Mouse (Mus musculus): ENCODE measurements around the gene Rad18. TPM values are rescaled to one million over a fixed set of nuclear protein-coding genes. Genes with fewer than 3 reads are reported as not detected.
A peak's percentile ranks its signal among the peaks of the same experiment; 100 is the strongest.
"Not testable (repeated sequence)": the region's sequence is repeated elsewhere in the genome, so short reads cannot be mapped to it uniquely, and the experiment has no call there.

Rad18 gene
- 1 to 10 TPM in 1 of 2 experiments, under 1 TPM in 1; 0.54 to 1.6 TPM for total RNA-seq (2021)
- long read RNA-seq, experiment 1 = 0 reads
- long read RNA-seq, experiment 2 = 0 reads

DNA sequence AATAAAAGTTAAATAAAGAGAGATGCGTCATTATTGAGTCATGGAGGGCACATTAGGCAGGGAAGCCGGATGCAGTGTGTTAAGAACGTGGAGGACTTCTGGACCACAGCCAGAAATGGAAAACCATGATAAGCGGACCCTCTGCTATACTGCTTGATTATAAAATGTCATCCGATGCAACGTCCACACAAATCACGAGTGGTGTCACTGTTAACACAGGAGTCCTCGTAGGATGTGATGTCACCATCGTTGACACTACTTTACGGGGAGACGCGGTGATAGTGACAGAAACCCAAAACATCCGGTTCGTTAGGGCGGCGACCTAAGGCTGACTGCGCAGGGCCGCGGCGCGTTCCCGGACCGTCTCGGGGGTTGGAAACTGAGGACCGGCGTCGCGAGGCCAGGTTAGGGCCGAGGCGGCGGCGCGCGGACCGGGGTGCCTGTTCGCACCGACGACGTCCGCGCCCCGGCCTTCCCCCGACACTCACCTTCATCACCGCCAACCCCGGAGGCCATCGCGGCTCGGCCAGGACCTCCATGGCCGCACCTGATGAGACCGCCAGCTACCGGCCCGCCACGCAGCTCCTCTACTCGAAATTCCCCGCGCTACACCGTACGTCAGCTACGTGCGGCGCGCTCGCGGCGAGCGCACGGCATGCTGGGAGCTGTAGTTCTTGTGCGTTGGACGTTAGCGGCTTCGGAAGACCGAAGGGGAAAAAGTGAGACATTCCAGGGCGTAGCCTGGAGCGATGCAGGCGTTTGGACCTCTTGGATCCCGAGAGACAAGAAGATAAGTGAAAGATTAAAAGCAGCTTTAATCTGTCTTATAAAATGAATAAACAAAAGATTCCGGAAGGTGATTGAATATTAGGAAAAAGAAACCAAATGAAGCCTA, at the start of gene Rad18:
Gene Rad18, minus strand, starts transcription at position 631 of the 895 bp plus-strand sequence.
- peak; percentile 78 for DNase-seq

- DNase-seq = no peak
Measured at GRCm38 (mm10) chr6:112742297-112742696, 45.8 kb upstream of the Rad18 start.

GRCm38 (mm10) chr6:112741766-112742165, 45.3 kb upstream of the Rad18 start:
- no peak for DNase-seq

GRCm38 (mm10) chr6:112739635-112740034, 43.1 kb upstream of the Rad18 start:
- DNase-seq = no peak

- DNase-seq = peak; percentile 38
Measured at GRCm38 (mm10) chr6:112738924-112739323, 42.4 kb upstream of the Rad18 start.

DNA sequence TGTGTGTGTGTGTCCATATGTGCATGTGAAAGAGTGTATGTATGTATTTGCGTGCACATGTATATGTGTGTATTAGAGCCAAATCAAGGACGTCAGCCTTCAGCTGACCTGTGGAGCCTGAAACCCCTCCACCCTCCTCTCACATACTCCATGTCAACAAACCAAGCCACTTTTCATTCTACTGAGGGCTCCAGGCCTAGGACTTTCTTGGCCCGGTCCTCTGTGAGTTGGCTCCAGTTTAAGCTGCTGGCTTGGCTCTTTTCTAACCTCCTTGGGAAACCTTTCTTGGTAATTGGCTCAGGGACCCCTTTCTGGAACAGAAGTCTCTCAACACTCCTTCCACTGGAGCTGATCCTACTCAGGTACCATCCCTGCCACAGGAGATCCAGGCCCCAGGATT, 40.0 kb upstream of the Rad18 start:
- DNase-seq = no peak

GRCm38 (mm10) chr6:112735054-112735453, 38.6 kb upstream of the Rad18 start:
- no peak for DNase-seq

- DNase-seq = no peak
Measured at GRCm38 (mm10) chr6:112733942-112734341, 37.5 kb upstream of the Rad18 start.

- no peak for DNase-seq
Measured at GRCm38 (mm10) chr6:112732434-112732833, 35.9 kb upstream of the Rad18 start.

DNA sequence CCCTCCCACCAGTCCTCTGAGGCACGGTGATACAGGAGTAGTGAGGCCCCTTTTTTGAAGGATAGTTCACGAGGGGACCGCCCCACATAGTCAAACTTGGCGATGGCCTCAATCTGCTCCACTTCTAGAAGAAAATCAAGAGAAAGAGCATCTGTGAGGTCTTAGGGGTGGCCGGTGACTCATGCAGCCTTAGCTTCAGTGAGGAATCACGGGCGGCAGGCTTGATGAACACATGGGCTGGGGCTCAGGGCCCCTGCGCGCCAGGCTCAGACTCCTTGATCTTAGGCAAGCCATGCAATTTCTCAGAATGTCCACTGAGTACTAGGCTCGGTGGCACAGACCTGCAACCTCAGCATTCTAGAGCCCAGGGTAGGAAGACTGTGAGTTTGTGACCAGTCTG, 34.9 kb upstream of the Rad18 start:
- DNase-seq = no peak

- peak; percentile 35 for DNase-seq
Measured at GRCm38 (mm10) chr6:112728760-112729422, 32.4 kb upstream of the Rad18 start.

GRCm38 (mm10) chr6:112725468-112725867, 29.0 kb upstream of the Rad18 start:
- no peak for DNase-seq

DNA sequence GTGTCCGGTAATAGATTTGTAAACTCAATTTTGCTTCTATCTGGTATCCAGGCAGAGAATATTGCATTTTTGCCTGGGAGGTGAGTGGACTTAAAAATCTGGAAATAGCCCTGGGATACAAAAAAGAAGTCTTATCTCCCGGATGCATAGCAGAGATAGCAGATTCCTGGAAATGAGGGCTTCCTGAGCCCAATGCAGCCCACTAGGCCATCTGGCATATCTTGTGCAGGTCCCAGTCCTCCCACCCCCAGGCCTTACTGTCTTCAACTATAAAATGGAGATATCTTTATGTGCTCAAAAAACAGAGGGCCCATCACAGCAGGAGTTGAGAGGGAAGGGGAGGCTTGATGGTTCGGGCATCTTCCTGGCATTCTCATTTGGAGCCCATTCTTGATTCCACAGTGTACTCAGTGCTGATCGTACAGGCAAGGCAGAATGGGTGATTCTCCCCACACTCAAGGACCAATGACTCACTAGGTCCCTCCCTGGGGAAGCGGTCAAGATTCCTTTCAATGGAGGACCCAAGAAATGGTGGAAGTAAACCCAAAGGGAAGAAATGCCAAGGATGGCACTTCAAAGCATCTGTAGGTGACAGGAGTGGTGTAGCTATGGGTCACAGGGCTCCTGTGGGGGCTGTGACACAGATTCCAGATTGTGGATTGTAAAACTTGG, 24.1 kb upstream of the Rad18 start:
- no peak for DNase-seq

DNA sequence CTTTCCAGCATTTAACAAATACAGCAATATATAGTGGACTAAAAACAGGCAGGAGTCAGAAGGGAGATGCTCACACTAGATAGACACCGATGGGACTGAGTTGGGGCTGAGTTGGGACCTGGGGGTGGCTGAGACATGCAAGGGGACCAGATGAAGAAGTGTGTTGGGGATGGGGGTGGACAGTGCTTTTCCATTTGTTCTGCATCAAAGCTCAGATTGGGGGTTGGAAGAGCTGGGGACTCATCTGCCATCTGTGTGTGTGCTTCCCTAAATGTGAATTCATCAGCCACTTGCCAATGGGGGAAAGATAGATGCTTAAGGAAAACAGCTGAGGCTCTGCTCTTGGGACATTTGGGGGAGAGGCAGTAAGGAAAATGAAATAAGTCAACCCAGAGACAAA, 23.5 kb upstream of the Rad18 start:
- DNase-seq = no peak

DNA sequence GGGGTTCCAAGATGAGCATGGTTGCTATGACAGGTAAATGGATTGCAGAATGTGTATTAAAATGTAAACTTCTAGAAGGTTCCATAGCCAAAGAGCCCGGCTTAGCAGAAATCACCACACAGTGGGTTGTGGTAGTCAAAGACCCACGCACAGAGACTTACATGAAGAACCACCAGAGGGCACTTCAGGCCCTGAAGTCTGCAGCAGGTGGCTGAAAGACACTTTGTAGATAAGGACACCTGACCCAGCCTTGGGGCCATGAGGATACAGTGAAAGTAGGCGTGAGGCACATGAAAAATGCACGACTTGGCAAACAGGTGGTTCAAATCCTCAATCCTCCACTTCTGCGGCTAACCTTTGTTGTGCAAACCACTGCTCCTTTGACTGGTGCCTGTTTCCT, 20.7 kb upstream of the Rad18 start:
- no peak for DNase-seq

- DNase-seq = no peak
Measured at GRCm38 (mm10) chr6:112713951-112714350, 17.5 kb upstream of the Rad18 start.

- DNase-seq = not testable (repeated sequence)
Measured at GRCm38 (mm10) chr6:112702296-112702695, 5.8 kb upstream of the Rad18 start.

GRCm38 (mm10) chr6:112700392-112700791, 3.9 kb upstream of the Rad18 start:
- DNase-seq = no peak

GRCm38 (mm10) chr6:112699115-112699514, 2.6 kb upstream of the Rad18 start:
- no peak for DNase-seq

DNA sequence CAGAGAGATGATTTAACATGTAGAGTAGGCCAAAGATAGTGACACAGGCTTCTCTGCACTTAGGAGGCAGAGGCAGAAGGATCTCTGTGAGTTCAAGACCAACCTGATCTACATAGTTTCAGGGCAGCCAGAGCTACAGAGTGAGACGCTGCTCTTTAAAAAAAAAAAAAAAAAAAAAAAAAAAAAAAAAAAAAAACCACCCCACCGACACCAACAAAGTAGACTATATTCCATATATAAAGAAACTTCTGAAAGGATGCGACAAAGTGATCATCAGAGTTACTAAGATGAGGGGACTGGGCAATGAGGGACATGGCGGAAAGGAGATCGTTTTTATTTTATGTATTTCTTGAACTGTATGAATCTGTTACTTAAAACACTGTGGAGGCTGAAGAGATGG, 2.0 kb downstream of the Rad18 start:
- no peak for DNase-seq

- DNase-seq = no peak
Measured at GRCm38 (mm10) chr6:112691523-112691922, 5.0 kb downstream of the Rad18 start.

GRCm38 (mm10) chr6:112688033-112688432, 8.5 kb downstream of the Rad18 start:
- no peak for DNase-seq

GRCm38 (mm10) chr6:112686485-112686884, 10.0 kb downstream of the Rad18 start:
- DNase-seq = no peak
